Mouse (Mus musculus): ENCODE measurements around the gene C2cd2.

- TF ChIP-seq POLR2A (IDR thresholded peaks at IDR 0.05; ENCODE audit: low read depth, low read length) (no peak), CTCF (IDR thresholded peaks at IDR 0.05; ENCODE audit: extremely low read depth, insufficient read length, insufficient replicate concordance, low read depth, low read length) (no peak)
Observed at GRCm38 (mm10) chr16:97883696-97884095, 78.7 kb downstream of the C2cd2 start.
